Mouse (Mus musculus): ENCODE data around the gene Amn.
A peak's percentile ranks its signal among the peaks of the same experiment; 100 is the strongest.

Amn gene

GRCm38 (mm10) chr12:111267673-111268325 lies 3.1 kb upstream of the Amn start:
- no peak for DNase-seq (ENCODE audit: low read depth, low spot score)

DNA sequence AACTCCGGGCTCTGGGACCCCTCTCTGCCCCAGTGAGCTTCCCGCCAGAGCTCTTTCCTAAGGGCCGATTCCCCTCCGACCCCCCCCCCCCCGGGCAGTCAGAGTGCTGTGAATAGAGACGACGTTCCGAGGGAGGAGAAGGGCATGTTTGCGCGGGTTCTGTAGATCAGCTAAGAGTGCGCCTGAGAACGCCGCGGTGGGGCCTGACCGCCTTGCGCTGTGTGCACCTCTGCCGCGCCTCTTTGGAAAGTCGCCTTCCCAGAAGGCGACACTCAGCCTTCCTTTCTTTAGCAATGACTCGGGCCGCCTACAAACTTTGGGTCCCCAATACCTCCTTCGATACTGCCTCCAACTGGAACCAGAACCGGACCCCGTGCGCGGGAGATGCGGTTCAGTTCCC lies 511 bp downstream of the Amn start:
- DNase-seq (ENCODE audit: low read depth, low spot score) = no peak

GRCm38 (mm10) chr12:111271966-111272365 lies 1.1 kb downstream of the Amn start:
- no peak for DNase-seq (ENCODE audit: low read depth, low spot score)

GRCm38 (mm10) chr12:111272420-111272819 lies 1.5 kb downstream of the Amn start:
- peak; percentile 55 for DNase-seq (ENCODE audit: low read depth, low spot score)

DNA sequence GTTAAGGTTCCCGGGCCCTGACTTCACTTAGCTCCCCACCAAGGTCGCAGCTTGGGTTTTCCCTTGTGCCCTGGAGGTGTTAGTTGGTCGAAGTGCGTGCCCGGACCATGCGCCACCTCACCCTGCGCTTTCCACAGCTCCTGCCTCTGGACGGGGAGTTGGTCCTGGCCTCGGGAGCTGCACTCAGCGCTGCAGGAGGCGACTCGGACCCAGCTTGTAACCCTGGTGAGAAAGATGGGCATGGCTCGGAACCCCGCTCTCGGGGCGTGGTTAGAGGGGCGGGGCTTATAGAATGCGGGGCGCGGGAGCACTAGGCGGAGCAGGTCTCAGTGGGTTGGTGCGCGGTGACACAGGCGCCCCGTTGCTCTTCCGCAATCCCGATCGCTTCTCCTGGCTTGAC lies 3.1 kb downstream of the Amn start:
- no peak for DNase-seq (ENCODE audit: low read depth, low spot score)

GRCm38 (mm10) chr12:111274447-111275149 lies 3.7 kb downstream of the Amn start:
- DNase-seq (ENCODE audit: low read depth, low spot score) = no peak

DNA sequence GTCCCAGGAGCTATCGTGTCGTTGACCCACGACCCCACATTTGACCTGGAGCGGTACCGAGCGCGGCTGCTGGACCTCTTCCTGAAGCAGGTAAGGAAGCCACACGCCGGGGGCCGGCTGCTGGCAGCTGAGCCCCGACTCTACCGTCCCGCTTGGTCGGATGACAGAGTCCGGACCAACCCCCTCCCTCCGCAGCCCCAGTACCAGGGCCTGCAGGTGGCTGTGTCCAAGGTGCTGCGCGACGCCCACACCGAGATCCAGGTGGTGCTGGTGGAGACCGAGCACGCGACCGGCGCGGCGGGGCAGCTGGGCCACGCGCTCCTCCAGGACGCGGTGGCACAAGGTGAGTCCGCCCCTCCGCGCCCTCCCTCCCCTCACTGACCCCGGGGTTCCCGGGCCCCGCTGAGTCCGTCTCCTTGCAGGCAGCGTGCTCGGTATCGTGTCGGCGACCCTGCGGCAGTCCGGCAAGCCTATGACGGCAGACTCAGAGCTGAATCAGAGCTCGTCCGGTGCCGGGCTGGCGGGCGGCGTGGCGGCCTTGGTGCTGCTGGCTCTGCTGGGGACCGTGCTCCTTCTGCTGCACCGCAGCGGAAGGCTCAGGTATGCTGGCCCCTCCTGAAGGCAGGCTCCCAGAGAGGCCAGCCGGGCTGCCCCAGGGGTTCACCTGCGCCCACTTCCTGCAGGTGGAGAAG lies 4.4 kb downstream of the Amn start:
- no peak for DNase-seq (ENCODE audit: low read depth, low spot score)

- no peak for DNase-seq (ENCODE audit: low read depth, low spot score)
Measured at GRCm38 (mm10) chr12:111276371-111276770, 5.5 kb downstream of the Amn start.

- DNase-seq (ENCODE audit: low read depth, low spot score) = no peak
Measured at GRCm38 (mm10) chr12:111283573-111283972, 12.7 kb downstream of the Amn start.

- no peak for DNase-seq (ENCODE audit: low read depth, low spot score)
Measured at GRCm38 (mm10) chr12:111284532-111284931, 13.6 kb downstream of the Amn start.

DNA sequence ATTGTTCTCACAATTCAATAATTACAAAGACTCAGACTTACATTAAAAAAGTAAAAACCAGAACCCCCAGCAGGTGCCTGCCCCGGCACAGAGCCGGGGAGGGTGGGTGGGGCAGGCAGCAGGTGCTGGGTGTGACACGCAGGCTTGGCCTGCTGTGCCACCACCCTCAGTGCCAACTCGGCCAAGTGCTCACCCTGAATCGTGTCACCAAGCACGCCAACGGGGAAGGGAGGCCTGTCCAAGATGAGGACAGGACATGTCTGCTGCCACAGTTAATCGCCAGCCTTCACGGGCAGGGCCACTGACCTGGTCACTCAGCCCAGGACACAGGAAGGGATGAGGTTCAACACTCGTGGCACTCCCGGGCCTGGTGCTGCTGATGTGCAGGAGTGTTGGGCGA lies 22.1 kb downstream of the Amn start:
- no peak for DNase-seq (ENCODE audit: low read depth, low spot score)

DNA sequence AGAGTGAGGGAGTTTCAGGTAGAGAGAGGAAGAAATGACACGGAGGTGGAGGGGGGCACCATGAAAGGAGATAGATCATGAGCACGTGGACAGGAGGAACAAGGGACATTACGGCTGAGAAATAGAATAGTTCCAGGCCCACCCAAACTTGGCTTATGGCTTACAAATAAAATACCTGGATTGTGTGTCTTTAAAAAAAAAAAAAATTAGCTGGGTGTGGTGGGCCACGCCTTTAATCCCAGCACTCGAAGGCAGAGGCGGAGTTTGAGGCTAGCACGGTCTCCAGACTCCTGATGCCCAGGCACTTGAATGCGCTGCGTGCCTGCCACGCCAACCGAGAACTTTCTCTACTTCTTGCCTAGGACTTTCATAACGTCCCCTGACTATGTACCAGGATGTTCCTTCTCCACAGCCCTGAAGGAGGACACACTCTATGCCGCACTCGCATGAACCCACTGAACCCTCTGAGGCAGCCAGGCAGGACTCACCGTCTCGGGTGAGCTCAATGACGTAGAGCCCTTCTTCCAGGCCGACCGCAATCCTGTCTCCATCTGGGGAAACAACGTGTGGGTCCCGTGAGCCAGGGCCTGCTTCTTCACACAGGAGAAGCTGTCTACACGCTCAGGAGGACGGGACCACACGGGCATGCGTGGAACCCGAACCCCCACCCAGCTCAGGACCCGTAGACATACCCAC lies 30.6 kb downstream of the Amn start:
- DNase-seq (ENCODE audit: low read depth, low spot score) = no peak

- DNase-seq (ENCODE audit: low read depth, low spot score) = no peak
Measured at GRCm38 (mm10) chr12:111302018-111302345, 31.1 kb downstream of the Amn start.

DNA sequence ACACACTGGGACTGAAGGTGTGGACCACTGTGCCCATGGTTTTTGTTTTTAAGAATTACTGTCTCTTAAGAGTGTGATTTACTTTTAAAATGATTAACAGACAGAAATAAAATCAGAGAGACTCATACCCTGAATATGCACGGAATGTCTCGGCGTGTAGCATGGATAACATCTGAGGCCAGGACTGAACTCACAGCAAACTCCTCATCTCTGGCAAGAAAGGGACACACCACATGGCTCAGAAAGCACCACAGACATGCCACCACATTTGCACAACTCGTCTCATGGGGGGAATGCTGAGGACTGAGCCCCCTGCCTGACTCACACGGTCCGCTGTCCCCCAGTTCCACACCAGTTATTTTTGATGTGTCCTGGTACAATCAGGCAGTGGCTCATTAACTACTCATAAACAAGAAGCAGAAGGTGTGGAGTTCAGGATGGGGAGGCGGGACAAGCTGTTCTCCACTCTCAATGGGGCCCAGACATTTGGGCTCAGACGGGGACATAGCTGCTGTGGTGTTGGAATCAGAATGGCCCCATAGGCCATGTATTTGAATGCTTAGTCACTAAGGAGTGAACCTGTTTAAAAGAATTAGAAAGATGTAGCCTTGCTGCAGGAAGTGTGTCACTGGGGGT lies 32.9 kb downstream of the Amn start:
- DNase-seq (ENCODE audit: low read depth, low spot score) = no peak

- no peak for DNase-seq (ENCODE audit: low read depth, low spot score)
Measured at GRCm38 (mm10) chr12:111306821-111307220, 35.9 kb downstream of the Amn start.

DNA sequence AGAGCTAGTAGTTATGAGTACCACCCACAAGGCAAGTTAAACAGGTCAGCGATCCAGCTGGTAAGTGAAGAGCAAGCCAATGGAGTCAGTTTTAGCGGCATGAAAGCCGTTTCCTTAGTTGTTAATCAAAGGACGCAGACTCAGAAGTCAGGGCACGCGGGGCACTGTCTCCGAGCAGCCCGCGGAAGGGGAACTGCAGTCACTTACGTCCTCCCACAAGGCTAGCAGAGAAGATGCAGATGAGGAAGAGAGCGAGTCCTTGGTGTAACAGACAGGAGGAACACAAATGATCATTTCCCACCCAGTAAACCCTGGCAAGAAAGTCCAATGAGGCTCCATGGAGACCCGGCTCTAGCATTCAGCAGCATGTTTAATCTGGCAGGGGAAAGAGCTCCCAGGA lies 38.4 kb downstream of the Amn start:
- no peak for DNase-seq (ENCODE audit: low read depth, low spot score)

DNA sequence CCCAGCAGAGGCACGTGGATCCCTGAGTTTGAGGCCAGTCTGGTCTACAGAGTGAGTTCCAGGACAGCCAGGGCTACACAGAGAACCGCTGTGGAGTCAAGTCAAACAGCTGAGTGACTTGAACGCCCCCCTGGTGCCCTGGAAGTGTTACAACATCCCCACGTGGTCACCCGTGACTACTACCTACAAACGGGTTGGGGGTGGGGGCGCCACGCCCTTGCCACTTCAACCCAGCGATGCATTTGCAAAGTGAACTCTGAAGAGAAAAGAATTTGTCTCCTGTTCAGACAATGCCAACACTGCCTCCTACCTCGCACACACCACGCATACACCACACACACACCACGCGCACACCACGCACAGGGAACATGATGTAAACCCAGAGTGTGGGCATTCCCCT lies 39.0 kb downstream of the Amn start:
- no peak for DNase-seq (ENCODE audit: low read depth, low spot score)

DNA sequence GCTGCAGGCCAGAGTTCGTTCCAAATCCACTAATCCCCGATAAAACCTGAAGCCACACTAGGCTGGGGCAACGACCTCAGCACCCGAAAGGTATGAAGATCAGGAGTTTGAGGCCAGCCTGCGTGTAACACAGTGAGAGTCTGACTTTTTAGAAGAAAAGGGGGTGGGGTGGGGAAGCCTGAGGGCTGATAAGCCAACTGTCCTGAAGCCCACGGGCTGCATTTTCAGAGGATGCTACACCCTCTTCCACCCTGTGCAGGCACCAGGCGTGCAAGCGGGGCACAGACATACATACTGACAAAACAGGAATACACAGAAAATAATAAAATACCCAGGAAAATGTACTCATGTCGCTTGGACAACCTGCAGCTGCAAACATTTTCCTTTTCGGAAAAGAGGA lies 40.9 kb downstream of the Amn start:
- DNase-seq (ENCODE audit: low read depth, low spot score) = no peak

DNA sequence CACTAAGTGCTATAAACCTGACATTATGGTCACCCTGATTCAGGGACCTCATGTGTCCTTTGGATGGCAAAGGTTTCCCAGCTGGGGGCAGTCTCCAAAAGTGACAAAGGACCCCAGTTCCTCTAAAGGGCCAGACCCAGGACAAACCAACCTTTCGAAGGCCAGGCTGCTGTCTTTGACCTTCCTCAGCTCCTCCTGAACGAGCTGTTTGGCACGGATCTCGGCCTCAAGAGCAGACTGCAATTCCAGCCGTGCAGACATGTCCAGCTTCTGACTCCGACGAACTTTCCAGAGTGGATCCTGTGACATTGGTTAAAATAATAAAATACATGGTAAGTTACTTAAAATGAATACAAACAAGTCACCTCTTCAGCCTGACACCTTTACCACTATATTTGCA lies 43.4 kb downstream of the Amn start:
- no peak for DNase-seq (ENCODE audit: low read depth, low spot score)

DNA sequence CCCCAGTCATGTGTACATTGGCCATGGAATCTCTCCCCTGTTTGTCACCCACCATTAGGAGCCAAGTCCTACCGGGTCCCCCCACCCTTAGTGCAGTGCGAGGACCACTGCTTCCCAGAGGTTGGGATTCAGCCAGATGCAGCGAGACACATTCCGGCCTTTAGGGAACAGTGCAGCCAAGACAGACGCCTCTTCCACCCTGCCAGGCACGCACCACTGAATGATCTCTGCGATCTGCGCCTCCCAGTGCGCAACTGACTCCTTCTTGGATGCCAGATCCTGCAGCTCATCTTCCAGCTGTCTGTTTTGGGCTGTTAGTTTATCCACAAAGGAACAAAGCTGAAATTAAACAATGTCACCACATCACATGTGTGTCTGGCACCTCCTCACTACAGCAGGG lies 46.8 kb downstream of the Amn start:
- no peak for DNase-seq (ENCODE audit: low read depth, low spot score)

DNA sequence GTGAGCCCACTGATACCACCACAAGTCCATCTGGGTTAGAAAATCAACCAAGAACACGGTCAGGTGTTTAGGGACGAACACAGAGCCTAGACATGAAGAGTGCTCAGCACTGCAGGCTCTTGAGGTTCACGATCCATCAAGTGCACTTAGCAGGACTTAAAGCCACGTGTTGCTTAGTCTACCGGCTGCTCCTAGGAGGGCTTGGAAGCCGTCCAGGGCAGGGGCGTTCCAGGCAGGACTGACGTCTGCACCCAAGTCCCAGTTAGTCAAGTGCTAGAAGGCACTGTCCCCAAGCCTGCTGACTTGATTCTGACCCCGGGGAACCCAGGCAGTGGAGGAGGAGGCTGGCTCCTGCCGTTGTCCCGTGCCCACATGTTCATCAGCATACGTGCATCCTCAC lies 49.7 kb downstream of the Amn start:
- DNase-seq (ENCODE audit: low read depth, low spot score) = no peak

DNA sequence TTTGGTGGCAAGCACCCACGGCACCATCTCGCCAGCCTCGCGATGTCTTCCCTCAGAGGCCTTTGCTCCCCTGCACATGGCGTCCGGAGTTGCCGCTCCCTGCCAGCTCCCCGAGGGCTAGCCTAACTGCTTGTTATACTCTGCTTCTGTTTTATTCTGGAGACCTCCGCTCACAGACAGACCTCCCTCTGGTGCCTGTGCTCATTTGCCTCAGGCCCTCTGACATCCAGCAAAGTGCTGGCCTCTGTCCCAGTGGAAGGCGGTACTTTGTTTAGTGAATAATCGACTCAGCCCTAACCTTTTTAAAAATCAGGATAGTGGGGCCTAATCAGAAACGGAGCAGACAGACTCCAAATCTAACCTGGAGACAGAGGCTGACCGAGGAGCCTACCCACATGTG lies 50.9 kb downstream of the Amn start:
- no peak for DNase-seq (ENCODE audit: low read depth, low spot score)
